Mouse (Mus musculus) erythroblast, embryonic 14.5 days (primary cell): Measurements from ENCODE around the gene Sf3b3. TPM values are rescaled to one million over a fixed set of nuclear protein-coding genes. Genes with fewer than 3 reads are reported as not detected.

Experiments used
- H3K27me3 ChIP-seq: 2 replicates; pipeline ENCODE4 v1.6.1; 2012; ENCODE audit warnings: inconsistent platforms; ENCODE audit not compliant: control insufficient read depth
- H3K36me3 ChIP-seq: 2 replicates; pipeline ENCODE4 v1.6.1; 2012; ENCODE audit warnings: mild to moderate bottlenecking, inconsistent platforms; ENCODE audit not compliant: control insufficient read depth
- H3K4me1 ChIP-seq: 2 replicates; pipeline ENCODE4 v1.6.1; 2012; ENCODE audit warnings: inconsistent platforms; ENCODE audit not compliant: control insufficient read depth
- H3K4me3 ChIP-seq: replicated peaks from 2 replicates; pipeline ENCODE3; 2012; ENCODE audit warnings: moderate library complexity, mild to moderate bottlenecking, inconsistent platforms
- H3K9me3 ChIP-seq: 2 replicates; pipeline ENCODE4 v1.6.1; 2012; ENCODE audit warnings: low read length, inconsistent platforms, mixed read lengths; ENCODE audit not compliant: control insufficient read depth
- GATA1 ChIP-seq: IDR thresholded peaks from 2 replicates; pipeline ENCODE4 v1.6.1; 2012; ENCODE audit warnings: low read length, inconsistent platforms, mixed read lengths
- TAL1 ChIP-seq: IDR thresholded peaks from 3 replicates; pipeline ENCODE4 v1.6.1; 2012; ENCODE audit warnings: low read length, inconsistent platforms, mixed read lengths
- polyA plus RNA-seq: library from polyadenylated mRNA; stranded (reverse); fragments of >175 nt; gene quantifications from 2 replicates; pipeline ENCODE4 v1.2.3, GENCODE M21; 2012

The Sf3b3 gene
- polyA plus RNA-seq, 1 experiment, result 0.49 TPM

GRCm38 (mm10) chr8:110824861-110825260, 21.7 kb downstream of the Sf3b3 start:
- Histone ChIP-seq H3K4me1 (no peaks in the 10 kb centered on the region), H3K4me3 (no peak overlapping the region), H3K27me3 (no peaks in the 10 kb centered on the region), H3K36me3 (peaks cover 100% of the 10 kb centered on the region), H3K9me3 (no peaks in the 10 kb centered on the region)
- no peak for TF ChIP-seq GATA1
- no peak for TF ChIP-seq TAL1

- no peak for TF ChIP-seq GATA1
- Histone ChIP-seq H3K9me3 (no peaks in the 10 kb centered on the region), H3K36me3 (peaks cover 100% of the 10 kb centered on the region), H3K4me3 (no peak overlapping the region), H3K4me1 (no peaks in the 10 kb centered on the region), H3K27me3 (no peaks in the 10 kb centered on the region)
These were observed 24.6 kb downstream of the Sf3b3 start for GRCm38 (mm10) chr8:110821960-110822359.

- peaks cover 100% of the 10 kb centered on the region for H3K36me3 ChIP-seq
- H3K27me3 ChIP-seq, result no peaks in the 10 kb centered on the region
- TF ChIP-seq TAL1, result no peak
- TF ChIP-seq GATA1, result no peak
These were observed 26.3 kb downstream of the Sf3b3 start for GRCm38 (mm10) chr8:110820257-110820656.

GRCm38 (mm10) chr8:110818593-110818992, 28.0 kb downstream of the Sf3b3 start:
- no peak overlapping the region for H3K4me3 ChIP-seq
- TF ChIP-seq GATA1 (no peak), TAL1 (no peak)
- peaks cover 100% of the 10 kb centered on the region for H3K36me3 ChIP-seq
- H3K27me3 ChIP-seq, result no peaks in the 10 kb centered on the region
- H3K9me3 ChIP-seq, result no peaks in the 10 kb centered on the region
- H3K4me1 ChIP-seq, result no peaks in the 10 kb centered on the region

More at GRCm38 (mm10) chr8:110820257-110820656, 26.3 kb downstream of the Sf3b3 start:
- Histone ChIP-seq H3K4me3 (no peak overlapping the region), H3K9me3 (no peaks in the 10 kb centered on the region), H3K4me1 (no peaks in the 10 kb centered on the region)

GRCm38 (mm10) chr8:110816990-110817389, 29.6 kb downstream of the Sf3b3 start:
- Histone ChIP-seq H3K4me3 (no peak overlapping the region), H3K36me3 (peaks cover 100% of the 10 kb centered on the region), H3K27me3 (no peaks in the 10 kb centered on the region), H3K9me3 (no peaks in the 10 kb centered on the region), H3K4me1 (no peaks in the 10 kb centered on the region)
- no peak for TF ChIP-seq GATA1
- no peak for TF ChIP-seq TAL1

- H3K9me3 ChIP-seq, result no peaks in the 10 kb centered on the region
- H3K4me3 ChIP-seq, result no peak overlapping the region
- H3K36me3 ChIP-seq, result peaks cover 100% of the 10 kb centered on the region
- no peaks in the 10 kb centered on the region for H3K4me1 ChIP-seq
- TF ChIP-seq TAL1 (no peak), GATA1 (no peak)
- H3K27me3 ChIP-seq, result no peaks in the 10 kb centered on the region
These were observed 31.3 kb downstream of the Sf3b3 start for GRCm38 (mm10) chr8:110815308-110815707.

GRCm38 (mm10) chr8:110813081-110813812, 33.3 kb downstream of the Sf3b3 start:
- H3K4me3 ChIP-seq, result no peak overlapping the region
- TF ChIP-seq GATA1, result no peak
- peaks cover 99% of the 10 kb centered on the region for H3K36me3 ChIP-seq
- no peaks in the 10 kb centered on the region for H3K4me1 ChIP-seq
- no peaks in the 10 kb centered on the region for H3K9me3 ChIP-seq
- no peaks in the 10 kb centered on the region for H3K27me3 ChIP-seq

- no peak overlapping the region for H3K4me3 ChIP-seq
- no peaks in the 10 kb centered on the region for H3K4me1 ChIP-seq
- peaks cover 94% of the 10 kb centered on the region for H3K36me3 ChIP-seq
- no peaks in the 10 kb centered on the region for H3K9me3 ChIP-seq
- H3K27me3 ChIP-seq, result no peaks in the 10 kb centered on the region
- TF ChIP-seq GATA1 (no peak), TAL1 (no peak)
These were observed 34.1 kb downstream of the Sf3b3 start for GRCm38 (mm10) chr8:110812349-110813080.

GRCm38 (mm10) chr8:110811793-110812192, 34.8 kb downstream of the Sf3b3 start:
- no peaks in the 10 kb centered on the region for H3K27me3 ChIP-seq
- H3K4me1 ChIP-seq, result no peaks in the 10 kb centered on the region
- no peaks in the 10 kb centered on the region for H3K9me3 ChIP-seq
- H3K4me3 ChIP-seq, result no peak overlapping the region
- no peak for TF ChIP-seq GATA1
- peaks cover 87% of the 10 kb centered on the region for H3K36me3 ChIP-seq
